In genomic region chr17:57249186-57250181, GRCm38 (mm10) we compare ENCODE assay signal across 8 mouse cellular contexts. TPM values are rescaled to one million over a fixed set of nuclear protein-coding genes. Genes with fewer than 3 reads are reported as not detected.
DNase-seq lines count a peak whose midpoint lies in the region; ATAC-seq lines count a peak whose summit lies in the region.

Gene Trip10 (plus strand): TSS chr17:57249455.

- H3K9me3 ChIP-seq in megakaryocyte, embryonic 14.5 days = no peaks in the 10 kb centered on the region

- H3K36me3 ChIP-seq in megakaryocyte, embryonic 14.5 days (replicated peaks; ENCODE audit: low read length) = peaks cover 46% of the 10 kb centered on the region

- peak; percentile 38 for ATAC-seq in inflammation-experienced regulatory T-cells, adult 6 months

- peak; percentile 98 to 100 for DNase-seq in adrenal gland, adult (ENCODE audit: inconsistent age in 2 of 2, low spot score in 1 of 2)
- DNase-seq in embryo, embryonic 10.5 days (ENCODE audit: low spot score) = peak; percentile 95
- DNase-seq in gastrocnemius, postnatal 25 days = peak; percentile 95
- DNase-seq in left cerebral cortex, adult 9 months (ENCODE audit: low spot score in 2 of 2) = peak; percentile 50 to 88
- peak; percentile 79 to 81 for DNase-seq in right cerebral cortex, adult 2 months (ENCODE audit: low spot score in 2 of 2)
- peak; percentile 95 for DNase-seq in urinary bladder, postnatal 10 days (ENCODE audit: low spot score)

- no peaks in the 10 kb centered on the region for H3K27me3 ChIP-seq in megakaryocyte, embryonic 14.5 days (replicated peaks)

- peak within 1 kb of the TSS; percentile 100 for H3K4me3 ChIP-seq in megakaryocyte, embryonic 14.5 days (replicated peaks)

- H3K4me1 ChIP-seq in megakaryocyte, embryonic 14.5 days = peaks cover 63% of the 10 kb centered on the region

RNA-seq across cellular contexts. Expression of gene Trip10, which starts in this region (rescaled TPM):
- total RNA-seq in gastrocnemius, postnatal 25 days (2021) = 100 to 1,000 TPM; 132 to 134 TPM
- polyA plus RNA-seq in inflammation-experienced regulatory T-cells, adult 6 months (2017; shearing (Covaris generic)) = 1 to 10 TPM; 1.0 to 4.4 (median 3.6) TPM
- 25.4 and 45.7 TPM in 2 replicates for polyA plus RNA-seq in megakaryocyte, embryonic 14.5 days (2012; ENCODE audit: insufficient read depth, low replicate concordance)

Comparison
In these comparisons a context has a peak if more than half of its experiments do, and no peak if none do; other contexts are left out.
1. Peak in every context shown above with its lines: DNase-seq, ATAC-seq and H3K4me3 ChIP-seq.